Comparison of ENCODE assay signal across 9 mouse cellular contexts in the genomic region with DNA sequence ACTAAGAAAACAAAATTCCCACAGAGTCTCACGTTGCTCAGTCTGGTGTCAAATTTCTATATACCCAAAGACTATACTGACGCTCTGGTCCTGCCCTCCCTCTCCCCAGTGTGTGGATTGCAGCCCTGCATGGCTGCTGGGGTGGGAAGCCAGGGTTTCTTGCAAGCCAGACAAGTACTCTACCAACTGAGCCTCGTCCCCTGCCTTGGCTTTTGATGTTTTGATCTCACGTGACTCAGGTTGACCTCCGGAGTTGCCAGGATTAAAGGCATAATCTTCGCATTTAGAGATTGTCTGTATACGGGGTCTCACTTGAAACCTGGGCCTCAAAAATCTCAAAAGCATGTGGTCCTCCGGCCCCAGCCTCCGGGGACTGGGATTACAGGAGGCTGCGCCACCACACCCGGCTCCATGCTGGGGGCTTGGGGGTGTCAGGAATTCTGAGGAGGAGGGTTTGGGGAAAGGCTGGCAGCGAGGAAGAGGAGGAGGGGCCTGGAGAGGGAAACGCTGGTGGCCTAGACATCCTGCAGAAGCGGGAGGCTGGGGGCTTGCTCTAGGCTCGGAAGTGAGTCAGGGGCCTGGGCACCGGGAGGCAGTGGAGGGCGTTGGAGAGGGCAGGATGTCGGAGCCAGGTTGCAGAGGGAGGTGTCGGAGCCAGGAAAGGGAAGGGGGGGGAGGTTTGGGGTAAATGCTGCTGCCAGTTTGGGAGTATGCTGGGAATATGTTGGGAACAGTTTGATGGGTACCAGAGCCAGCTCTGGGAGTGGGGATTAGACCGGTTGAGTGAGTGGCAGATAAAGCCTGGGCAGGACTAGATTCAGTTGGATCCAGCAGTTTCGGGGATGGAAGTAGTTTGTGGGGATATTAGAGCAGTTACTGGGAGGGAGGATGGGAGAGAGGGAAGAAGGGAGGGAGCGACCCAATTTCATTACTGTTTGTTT. TPM values are rescaled to one million over a fixed set of nuclear protein-coding genes. Genes with fewer than 3 reads are reported as not detected.
DNase-seq lines count a peak whose midpoint lies in the region; ATAC-seq lines count a peak whose summit lies in the region.
"Had no signal": no experiment of that assay in that cellular context is flagged by ENCODE, and none has a peak within 500 bp of the region (broad histone marks: within the 10 kb centered on the region; RNA-seq: fewer than 3 reads in every experiment).

No protein-coding gene starts in this region.

- H3K4me2 ChIP-seq in stomach, embryonic 16.5 days (ENCODE audit: low read depth, low read length): peak overlapping the region; percentile 16; the same call in 1 of the 2 replicates

- no peaks in the 10 kb centered on the region for H3K27me3 ChIP-seq in megakaryocyte, embryonic 14.5 days (replicated peaks)
- H3K27me3 ChIP-seq in stomach, embryonic 16.5 days (ENCODE audit: control insufficient read depth, insufficient read depth, low read length): peaks cover 9% of the 10 kb centered on the region

- ATAC-seq in megakaryocyte, adult 5-6 weeks (ENCODE audit: poor library complexity, severe bottlenecking): no peak
- ATAC-seq in stomach, embryonic 16.5 days (ENCODE audit: insufficient read depth, low FRiP score): no peak
- ATAC-seq in erythroblast, adult 5-6 weeks (replicated peaks; ENCODE audit: low FRiP score, poor library complexity, severe bottlenecking): no peak

- no peaks in the 10 kb centered on the region for H3K9me3 ChIP-seq in megakaryocyte, embryonic 14.5 days
- no peaks in the 10 kb centered on the region for H3K9me3 ChIP-seq in stomach, embryonic 16.5 days (replicated peaks; ENCODE audit: control insufficient read depth, low read length)

- H3K4me1 ChIP-seq in megakaryocyte, embryonic 14.5 days: peaks cover 85% of the 10 kb centered on the region
- no peaks in the 10 kb centered on the region; the same call in 1 of the 2 replicates for H3K4me1 ChIP-seq in stomach, embryonic 16.5 days (ENCODE audit: control insufficient read depth, insufficient read depth, low read length)

- no peak overlapping the region for H3K27ac ChIP-seq in stomach, embryonic 16.5 days (ENCODE audit: low read length)
- H3K27ac ChIP-seq: liver, embryonic 14.5 days had no signal

- peak overlapping the region; percentile 92 for H3K4me3 ChIP-seq in megakaryocyte, embryonic 14.5 days (replicated peaks)
- no peak overlapping the region; the same call in 1 of the 2 replicates for H3K4me3 ChIP-seq in stomach, embryonic 16.5 days (replicated peaks; ENCODE audit: low read length)

- H3K36me3 ChIP-seq in megakaryocyte, embryonic 14.5 days (replicated peaks; ENCODE audit: low read length): peaks cover 34% of the 10 kb centered on the region
- H3K36me3 ChIP-seq in stomach, embryonic 16.5 days (ENCODE audit: control insufficient read depth, insufficient read depth, low read length): no peaks in the 10 kb centered on the region

- peak overlapping the region; percentile 24 for H3K9ac ChIP-seq in stomach, embryonic 16.5 days (ENCODE audit: low read length)
- H3K9ac ChIP-seq: liver, embryonic 14.5 days had no signal

- DNase-seq in adrenal gland, postnatal 36 days: peak; percentile 40 to 48
- DNase-seq in adrenal gland, postnatal 10 days: no peak
- DNase-seq in kidney, postnatal 36 days: peak; percentile 42 to 47
- DNase-seq in left cerebral cortex, adult 18-20 months (ENCODE audit: low spot score in 2 of 2): no peak

- 16% methylated on average over 22 of the region's 22 CpGs for WGBS in stomach, embryonic 16.5 days

RNA-seq across cellular contexts. Expression of a gene that starts 1.5 kb away (rescaled TPM):
- total RNA-seq in adrenal gland, postnatal 36 days (2021): 10 to 100 TPM; 41.1 to 49.6 TPM
- 10 to 100 TPM; 17.4 to 17.9 TPM for total RNA-seq in adrenal gland, postnatal 10 days (2021)
- polyA plus RNA-seq in megakaryocyte, embryonic 14.5 days (2012; ENCODE audit: insufficient read depth, low replicate concordance): 40.8 and 53.6 TPM in 2 replicates
- total RNA-seq in megakaryocyte, adult 5-6 weeks (2015): 0.09 and 0.14 TPM in 2 replicates
- total RNA-seq in megakaryocyte, adult 5-6 weeks (2017): 0.28 and 0.62 TPM in 2 replicates
- polyA plus RNA-seq in stomach, embryonic 16.5 days (2015; fragmentation: Nextera tagmentation; extraction: Ambion mirVana): 0.71 and 0.85 TPM in 2 replicates
- under 1 TPM; 0.40 to 0.74 TPM for total RNA-seq in left cerebral cortex, adult 18-20 months (2021)
- total RNA-seq in erythroblast, adult 5-6 weeks (2015; ENCODE audit: low replicate concordance): not detected in 2 replicates
- total RNA-seq in erythroblast, adult 5-6 weeks (2017; ENCODE audit: low replicate concordance): not detected in 2 replicates

RNA-seq across cellular contexts. Expression of a gene that starts 6.0 kb away (rescaled TPM):
- 10 to 100 TPM; 46.5 to 50.3 TPM for total RNA-seq in adrenal gland, postnatal 36 days (2021)
- 10 to 100 TPM; 35.0 to 37.1 TPM for total RNA-seq in adrenal gland, postnatal 10 days (2021)
- polyA plus RNA-seq in megakaryocyte, embryonic 14.5 days (2012; ENCODE audit: insufficient read depth, low replicate concordance): 102 and 169 TPM in 2 replicates
- 11.4 and 14.7 TPM in 2 replicates for total RNA-seq in megakaryocyte, adult 5-6 weeks (2015)
- total RNA-seq in megakaryocyte, adult 5-6 weeks (2017): 6.4 and 9.4 TPM in 2 replicates
- 4.3 and 5.9 TPM in 2 replicates for polyA plus RNA-seq in stomach, embryonic 16.5 days (2015; fragmentation: Nextera tagmentation; extraction: Ambion mirVana)
- total RNA-seq in left cerebral cortex, adult 18-20 months (2021): 10 to 100 TPM; 69.7 to 74.5 TPM
- total RNA-seq in erythroblast, adult 5-6 weeks (2015; ENCODE audit: low replicate concordance): 1.9 and 5.2 TPM in 2 replicates
- total RNA-seq in erythroblast, adult 5-6 weeks (2017; ENCODE audit: low replicate concordance): 1.7 and 2.8 TPM in 2 replicates

RNA-seq across cellular contexts. Expression of a gene that starts 43.5 kb away (rescaled TPM):
- total RNA-seq in adrenal gland, postnatal 36 days (2021): 10 to 100 TPM in 1 of 2 experiments, 1 to 10 TPM in 1; 8.7 to 12.1 TPM
- total RNA-seq in adrenal gland, postnatal 10 days (2021): 1 to 10 TPM; 5.2 to 5.4 TPM
- polyA plus RNA-seq in megakaryocyte, embryonic 14.5 days (2012; ENCODE audit: insufficient read depth, low replicate concordance): 5.5 and 6.5 TPM in 2 replicates
- 3.9 and 6.2 TPM in 2 replicates for total RNA-seq in megakaryocyte, adult 5-6 weeks (2015)
- 2.7 and 4.0 TPM in 2 replicates for total RNA-seq in megakaryocyte, adult 5-6 weeks (2017)
- polyA plus RNA-seq in stomach, embryonic 16.5 days (2015; fragmentation: Nextera tagmentation; extraction: Ambion mirVana): 1.4 and 1.5 TPM in 2 replicates
- total RNA-seq in left cerebral cortex, adult 18-20 months (2021): 1 to 10 TPM; 7.6 to 7.8 TPM
- 3.5 and 4.2 TPM in 2 replicates for total RNA-seq in erythroblast, adult 5-6 weeks (2015; ENCODE audit: low replicate concordance)
- 0.84 and 1.5 TPM in 2 replicates for total RNA-seq in erythroblast, adult 5-6 weeks (2017; ENCODE audit: low replicate concordance)

RNA-seq across cellular contexts. Expression of a gene that starts 43.6 kb away (rescaled TPM):
- total RNA-seq in adrenal gland, postnatal 36 days (2021): 10 to 100 TPM; 73.1 to 91.1 TPM
- total RNA-seq in adrenal gland, postnatal 10 days (2021): 10 to 100 TPM; 76.6 to 80.9 TPM
- polyA plus RNA-seq in megakaryocyte, embryonic 14.5 days (2012; ENCODE audit: insufficient read depth, low replicate concordance): 608 and 613 TPM in 2 replicates
- total RNA-seq in megakaryocyte, adult 5-6 weeks (2015): 27.1 and 32.1 TPM in 2 replicates
- 15.3 and 18.0 TPM in 2 replicates for total RNA-seq in megakaryocyte, adult 5-6 weeks (2017)
- polyA plus RNA-seq in stomach, embryonic 16.5 days (2015; fragmentation: Nextera tagmentation; extraction: Ambion mirVana): 101 and 102 TPM in 2 replicates
- total RNA-seq in left cerebral cortex, adult 18-20 months (2021): 10 to 100 TPM; 18.7 to 21.1 TPM
- 17.9 and 18.8 TPM in 2 replicates for total RNA-seq in erythroblast, adult 5-6 weeks (2015; ENCODE audit: low replicate concordance)
- total RNA-seq in erythroblast, adult 5-6 weeks (2017; ENCODE audit: low replicate concordance): 2.7 and 7.8 TPM in 2 replicates

RNA-seq across cellular contexts. Expression of a gene that starts 53.0 kb away (rescaled TPM):
- total RNA-seq in adrenal gland, postnatal 36 days (2021): under 1 TPM in 1 of 2 experiments, not detected in 1; 0.17 TPM
- under 1 TPM; 0.18 to 0.21 TPM for total RNA-seq in adrenal gland, postnatal 10 days (2021)
- polyA plus RNA-seq in megakaryocyte, embryonic 14.5 days (2012; ENCODE audit: insufficient read depth, low replicate concordance): 1.3 and 2.9 TPM in 2 replicates
- 0.23 TPM in 1 of 2 replicates, not detected in the other for total RNA-seq in megakaryocyte, adult 5-6 weeks (2015)
- total RNA-seq in megakaryocyte, adult 5-6 weeks (2017): not detected in 2 replicates
- 1.8 and 3.3 TPM in 2 replicates for polyA plus RNA-seq in stomach, embryonic 16.5 days (2015; fragmentation: Nextera tagmentation; extraction: Ambion mirVana)
- under 1 TPM; 0.72 to 0.94 TPM for total RNA-seq in left cerebral cortex, adult 18-20 months (2021)
- total RNA-seq in erythroblast, adult 5-6 weeks (2015; ENCODE audit: low replicate concordance): not detected in 2 replicates
- total RNA-seq in erythroblast, adult 5-6 weeks (2017; ENCODE audit: low replicate concordance): not detected in 2 replicates

Comparison
In these comparisons a context has a peak if more than half of its experiments do, and no peak if none do; other contexts are left out.
1. DNase-seq: peak in adrenal gland, postnatal 36 days (2 of 2) and kidney, postnatal 36 days (2 of 2); none in adrenal gland, postnatal 10 days (single experiment) and left cerebral cortex, adult 18-20 months (0 of 2).
2. RNA of a gene that starts 1.5 kb away (total RNA-seq): 41.1 to 49.6 TPM in adrenal gland, postnatal 36 days and 17.4 to 17.9 TPM in adrenal gland, postnatal 10 days; 0.40 to 0.74 TPM in left cerebral cortex, adult 18-20 months, 0.09 to 0.62 TPM in megakaryocyte, adult 5-6 weeks and not detected in erythroblast, adult 5-6 weeks; every median in the first group is over 10 times any median in the second.